Mouse (Mus musculus) gastrocnemius, postnatal 10 days (tissue): ENCODE measurements around the gene Stpg4. TPM values are rescaled to one million over a fixed set of nuclear protein-coding genes. Genes with fewer than 3 reads are reported as not detected.
A peak's percentile ranks its signal among the peaks of the same experiment; 100 is the strongest.

Experiments
- DNase-seq: peaks from one replicate; pipeline ENCODE4 v3.0.0; 2021; ENCODE audit warnings: mixed read lengths
- long read RNA-seq, 2 experiments: library from polyadenylated mRNA; stranded (forward); transcript quantifications; one replicate each; pipeline ENCODE4 v2.0.0; 2021
- total RNA-seq, 2 experiments: library from RNA; stranded (reverse); gene quantifications; 2 replicates each; pipeline ENCODE4 v1.2.3; 2021

Stpg4 gene
- not detected for total RNA-seq
- long read RNA-seq, experiment 1, result 0 reads
- long read RNA-seq, experiment 2, result 0 reads

DNA sequence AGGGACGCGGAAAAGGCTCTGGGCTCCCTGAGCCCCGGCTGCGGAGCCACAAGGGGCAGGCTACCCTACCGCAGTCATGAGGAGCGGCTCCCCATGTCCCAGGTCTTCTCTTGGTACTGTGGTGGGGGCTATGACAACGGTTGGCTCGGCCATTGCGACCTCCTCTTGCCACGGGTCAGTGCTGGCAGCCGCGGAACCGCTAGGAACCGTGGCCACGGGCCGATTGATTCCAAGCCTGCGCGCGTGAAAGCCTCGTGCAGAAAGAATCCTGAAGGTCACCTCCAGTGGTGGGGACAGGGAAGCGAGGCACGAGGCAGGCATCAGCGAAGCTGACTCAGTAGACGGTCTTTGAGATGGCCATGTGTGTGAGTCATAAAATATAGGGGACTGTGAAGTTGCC, at the start of gene Stpg4:
Gene Stpg4 (minus strand): TSS at position 231 of the 400 bp plus-strand sequence.
- DNase-seq, result no peak

DNA sequence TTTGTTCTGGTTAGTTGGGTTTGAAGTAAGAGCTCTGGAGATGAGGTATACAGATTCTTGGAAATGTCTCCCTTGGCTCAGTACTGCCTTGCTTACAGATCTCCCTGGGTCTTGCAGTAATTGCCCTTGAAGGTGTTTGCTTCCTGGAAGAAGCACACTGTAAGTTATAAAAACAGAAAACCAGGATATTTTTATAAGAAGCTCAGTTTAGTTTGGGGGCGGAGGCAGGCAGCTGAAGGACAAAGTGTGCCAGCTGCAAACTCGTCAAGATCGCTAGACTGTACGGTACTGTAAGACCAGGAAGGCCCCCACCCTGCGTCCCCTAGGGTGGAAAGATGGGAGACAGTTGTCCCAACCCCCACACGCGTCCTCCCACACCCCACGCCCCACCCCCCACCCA, 47.8 kb upstream of the Stpg4 start:
- DNase-seq, result no peak

DNA sequence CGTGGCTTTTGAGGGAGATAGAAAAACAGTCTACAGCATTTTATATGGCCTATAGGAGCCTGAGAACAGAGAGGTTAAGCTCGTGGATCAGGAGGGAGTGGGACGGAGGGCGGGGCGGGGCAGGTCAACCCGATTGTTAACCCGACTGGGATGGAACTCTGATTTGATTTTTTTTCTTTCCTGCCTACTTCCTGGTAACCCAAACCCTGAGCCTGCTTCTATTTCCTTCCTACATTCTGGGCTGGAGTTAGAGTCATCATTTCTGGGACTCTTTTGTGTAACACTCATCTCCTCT, 46.9 kb upstream of the Stpg4 start:
- DNase-seq, result no peak

GRCm38 (mm10) chr17:87473736-87474500, 46.4 kb upstream of the Stpg4 start:
- peak; percentile 63 for DNase-seq

DNA sequence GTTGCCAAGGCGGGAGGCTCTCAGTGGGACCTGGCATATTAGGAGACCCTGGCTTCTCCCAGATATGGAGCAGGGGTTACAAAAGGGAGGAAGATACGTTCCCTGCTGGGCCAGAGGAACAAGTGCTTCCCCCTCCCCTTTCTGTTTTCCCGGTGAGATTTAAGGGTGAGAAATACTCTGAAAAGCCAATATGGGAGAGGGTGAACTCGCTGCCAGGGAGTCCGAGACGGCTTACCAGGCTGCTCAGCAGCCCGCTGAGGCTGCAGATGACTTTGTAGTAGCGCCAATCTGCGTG, 45.8 kb upstream of the Stpg4 start:
- DNase-seq, result no peak

DNA sequence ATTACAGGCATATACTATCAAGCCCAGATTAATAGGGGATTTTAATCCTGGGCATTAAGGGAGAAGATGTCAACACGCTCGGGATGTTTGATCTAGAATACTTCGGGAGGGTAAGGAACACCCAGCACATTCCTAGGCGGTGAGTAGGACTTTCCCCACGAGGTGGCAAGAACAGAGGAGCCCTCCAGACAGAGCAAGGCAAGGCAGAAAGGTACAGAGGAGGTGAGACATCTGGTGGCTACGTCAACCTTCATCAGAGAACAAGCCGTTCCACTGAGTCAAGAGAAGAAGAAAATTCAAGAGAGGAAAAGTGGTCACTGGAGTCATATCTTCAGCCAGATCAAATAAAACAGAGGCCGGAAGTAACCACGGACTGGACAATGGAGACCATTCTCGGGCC, 45.3 kb upstream of the Stpg4 start:
- no peak for DNase-seq

GRCm38 (mm10) chr17:87471661-87472060, 44.1 kb upstream of the Stpg4 start:
- DNase-seq, result no peak

GRCm38 (mm10) chr17:87470797-87471196, 43.3 kb upstream of the Stpg4 start:
- DNase-seq, result no peak

- DNase-seq, result no peak
Observed at GRCm38 (mm10) chr17:87470282-87470681, 42.7 kb upstream of the Stpg4 start.

DNA sequence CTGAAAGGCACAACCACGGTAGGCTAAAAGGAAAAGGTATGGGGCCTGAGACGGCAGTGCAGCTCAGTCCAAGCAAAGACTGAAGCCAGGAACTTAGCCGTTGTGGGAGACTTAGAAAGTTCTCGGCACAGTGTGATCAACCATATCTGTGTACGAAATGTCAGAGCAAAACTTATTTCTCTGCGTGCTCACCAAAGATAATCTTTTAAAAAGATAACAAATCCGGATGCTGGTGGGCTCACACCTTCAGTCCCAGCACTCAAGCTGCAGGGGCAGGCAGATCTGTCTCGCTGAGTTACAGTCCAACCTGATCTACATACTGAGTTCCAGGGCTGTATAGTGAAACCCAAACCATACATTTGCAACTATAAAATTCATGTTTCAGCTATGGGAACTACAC, 41.9 kb upstream of the Stpg4 start:
- no peak for DNase-seq

GRCm38 (mm10) chr17:87468616-87469015, 41.1 kb upstream of the Stpg4 start:
- DNase-seq, result no peak

DNA sequence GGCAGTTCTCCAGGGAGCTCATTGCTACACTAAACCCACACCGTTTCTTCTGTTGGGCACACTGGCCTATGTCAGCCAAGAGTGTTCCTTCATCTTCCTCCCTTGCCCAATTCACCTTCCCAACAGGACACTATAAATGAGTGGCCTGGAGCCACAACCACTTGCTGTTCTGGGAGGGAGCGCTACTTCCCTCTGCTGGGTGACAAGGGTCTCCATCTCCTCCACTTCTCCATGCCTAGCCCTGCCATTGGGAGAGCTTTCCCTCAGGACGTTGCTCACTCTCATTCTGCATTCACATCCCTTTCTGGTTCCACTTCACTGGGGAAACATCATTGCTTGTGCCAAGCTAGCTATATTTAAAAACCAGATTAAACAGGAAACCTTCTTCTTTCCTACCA, 34.0 kb upstream of the Stpg4 start:
- no peak for DNase-seq

GRCm38 (mm10) chr17:87460669-87461498, 33.3 kb upstream of the Stpg4 start:
- DNase-seq, result peak; percentile 17

- peak; percentile 21 for DNase-seq
Observed at GRCm38 (mm10) chr17:87459750-87460668, 32.5 kb upstream of the Stpg4 start.

DNA sequence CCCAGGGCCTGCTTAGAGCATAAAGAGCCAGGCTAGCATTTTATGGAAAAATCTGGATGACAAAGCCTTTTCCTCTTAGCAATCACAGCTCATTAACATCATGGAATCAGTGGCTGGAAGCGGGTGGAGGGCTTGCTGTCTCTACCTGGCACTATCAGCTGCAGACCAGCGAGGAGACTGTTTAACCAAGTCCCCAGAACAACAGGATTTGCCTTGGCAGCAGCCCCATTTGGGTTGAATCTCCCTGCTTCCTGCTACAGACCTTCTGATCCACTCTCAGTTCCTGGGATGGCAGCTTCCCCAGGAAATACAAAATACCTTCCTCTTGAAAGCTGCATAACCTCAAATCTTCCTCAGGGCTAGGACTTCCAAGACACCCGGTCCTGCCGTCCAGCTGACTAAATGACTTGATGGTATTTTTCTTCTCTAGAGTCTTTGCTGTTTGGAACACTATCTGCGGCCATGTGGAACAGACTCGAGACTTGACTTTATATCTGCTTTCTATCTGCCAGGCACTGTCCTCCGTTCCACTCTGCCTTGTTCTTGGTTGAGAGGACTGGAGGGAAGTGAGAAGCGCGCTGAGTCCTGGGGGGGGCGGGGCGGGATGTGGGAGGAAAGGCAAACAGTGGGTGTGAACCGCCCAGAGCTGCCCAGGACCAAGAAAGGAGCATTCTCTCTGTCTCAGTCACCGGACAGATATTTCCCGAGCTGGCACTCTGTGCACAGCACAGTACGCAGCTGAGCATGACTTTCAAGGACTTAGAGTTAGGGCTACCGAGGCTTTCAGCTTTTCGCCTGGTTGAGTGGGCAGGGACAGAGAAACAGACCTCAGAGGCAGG, 31.6 kb upstream of the Stpg4 start:
- DNase-seq, result peak; percentile 48

- no peak for DNase-seq
Observed at GRCm38 (mm10) chr17:87457961-87458360, 30.4 kb upstream of the Stpg4 start.

- DNase-seq, result no peak
Observed at GRCm38 (mm10) chr17:87454121-87454520, 26.6 kb upstream of the Stpg4 start.

GRCm38 (mm10) chr17:87453336-87453735, 25.8 kb upstream of the Stpg4 start:
- DNase-seq, result no peak

DNA sequence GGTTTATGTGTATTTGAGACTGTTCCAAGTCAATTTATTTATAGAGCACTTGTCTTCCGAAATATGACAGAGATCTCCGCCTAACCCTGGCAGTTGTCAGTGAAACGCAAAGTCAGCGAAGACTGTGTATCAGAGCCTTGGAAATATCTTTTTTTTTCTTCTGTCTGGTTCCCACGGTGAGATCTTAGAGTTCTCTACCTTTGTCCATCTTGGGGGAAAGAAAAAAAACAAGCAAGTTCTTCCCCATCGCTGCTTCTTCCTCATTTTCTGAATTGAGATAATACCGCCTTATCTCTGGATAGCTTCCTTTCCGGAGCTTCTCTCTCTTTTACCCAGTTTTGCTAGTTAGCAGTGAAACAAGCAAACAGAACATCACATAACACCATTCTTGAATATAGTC, 21.3 kb upstream of the Stpg4 start:
- no peak for DNase-seq

DNA sequence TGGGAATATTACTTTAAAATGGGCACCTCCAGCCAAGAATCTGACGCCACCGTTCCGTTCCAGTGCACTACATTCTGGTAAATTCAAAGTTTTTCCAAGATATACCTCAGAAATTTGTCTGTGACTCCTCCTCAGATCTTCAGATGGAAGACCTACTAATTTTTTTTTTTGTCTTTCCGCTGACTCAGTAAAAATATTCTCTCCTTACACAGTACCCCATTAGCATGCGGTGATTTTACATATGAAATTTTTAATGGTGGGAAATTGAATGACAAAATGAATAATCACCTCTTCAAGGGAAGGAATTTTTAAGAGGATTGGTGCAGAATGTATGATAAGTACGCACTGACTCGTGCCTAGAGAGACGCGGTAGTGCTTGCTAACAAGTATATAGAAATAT, 20.8 kb upstream of the Stpg4 start:
- no peak for DNase-seq

- no peak for DNase-seq
Observed at GRCm38 (mm10) chr17:87447612-87448200, 20.2 kb upstream of the Stpg4 start.
